Mouse (Mus musculus) intestine, embryonic 15.5 days (tissue): ENCODE measurements around the gene Mthfd1l. TPM values are rescaled to one million over a fixed set of nuclear protein-coding genes. Genes with fewer than 3 reads are reported as not detected.
"Not testable (repeated sequence)": the region's sequence is repeated elsewhere in the genome, so short reads cannot be mapped to it uniquely, and the experiment has no call there.

ENCODE experiments used
- ATAC-seq: fragments of 200-750 bp; cut with Nextera tagmentation; 2 replicates; pipeline ENCODE4 v1.8.0; 2017; ENCODE audit warnings: moderate TSS enrichment, moderate library complexity
- H3K27ac ChIP-seq: fragments of 300-500 bp; sonication (generic); 2 replicates; pipeline ENCODE4 v1.5.1; 2015; ENCODE audit warnings: mild to moderate bottlenecking, inconsistent platforms
- H3K27me3 ChIP-seq: fragments of 300-500 bp; sonication (generic); replicated peaks from 2 replicates; pipeline ENCODE4 v1.6.1; 2015; ENCODE audit warnings: inconsistent platforms
- H3K36me3 ChIP-seq: fragments of 300-500 bp; sonication (generic); 2 replicates; pipeline ENCODE4 v1.6.1; 2015; ENCODE audit warnings: inconsistent platforms
- H3K4me1 ChIP-seq: fragments of 300-500 bp; sonication (generic); replicated peaks from 2 replicates; pipeline ENCODE4 v1.6.1; 2015; ENCODE audit warnings: inconsistent platforms
- H3K4me2 ChIP-seq: fragments of 300-500 bp; sonication (generic); replicated peaks from 2 replicates; pipeline ENCODE4 v1.6.1; 2015; ENCODE audit warnings: mild to moderate bottlenecking, inconsistent platforms
- H3K4me3 ChIP-seq: fragments of 300-500 bp; sonication (generic); replicated peaks from 2 replicates; pipeline ENCODE4 v1.5.1; 2015; ENCODE audit warnings: inconsistent platforms
- H3K9ac ChIP-seq: fragments of 300-500 bp; sonication (generic); 2 replicates; pipeline ENCODE4 v1.6.1; 2015; ENCODE audit warnings: inconsistent platforms
- H3K9me3 ChIP-seq: fragments of 300-500 bp; sonication (generic); 2 replicates; pipeline ENCODE4 v1.6.1; 2016; ENCODE audit warnings: inconsistent platforms
- WGBS: fragments of 180-500 bp; shearing (Covaris S2); methylation state at CpG from one replicate; pipeline ENCODE4 v1.1.7; 2015; 5-methylcytosine and 5-hydroxymethylcytosine counted together
- polyA plus RNA-seq: library from polyadenylated mRNA; unstranded; fragments of >200 nt; fragmentation: Nextera tagmentation; extraction: Ambion mirVana; gene quantifications from 2 replicates; pipeline ENCODE4 v1.2.1, GENCODE M21; 2015

Gene Mthfd1l
- polyA plus RNA-seq, 1 experiment from 2014 or later: 21.7 TPM

DNA sequence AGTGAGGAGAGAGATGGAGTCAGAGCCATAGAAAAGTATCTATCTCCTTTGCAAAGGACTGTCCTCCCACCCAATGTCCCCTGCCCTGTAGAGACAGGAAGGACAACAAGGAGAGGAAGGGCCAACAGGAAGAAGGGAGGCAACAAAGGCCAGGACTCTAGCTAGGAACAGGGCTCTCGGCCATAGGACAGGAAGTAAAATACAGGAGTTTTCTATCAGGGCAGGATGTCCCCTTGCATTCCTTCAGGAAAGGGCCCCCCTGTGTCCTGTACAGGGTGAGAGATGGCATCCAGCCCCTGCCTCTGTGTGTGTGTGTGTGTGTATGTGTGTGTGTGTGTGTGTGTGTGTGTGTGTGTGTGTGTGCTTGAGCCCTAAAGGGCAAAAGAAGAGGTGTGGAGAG lies 209.0 kb downstream of the Mthfd1l start:
- 55% methylated on average over 1 of the region's 1 CpGs for WGBS
- no peak overlapping the region for H3K9ac ChIP-seq
- H3K27ac ChIP-seq: no peak overlapping the region
- no peaks in the 10 kb centered on the region for H3K36me3 ChIP-seq
- H3K4me3 ChIP-seq: no peak overlapping the region
- H3K4me1 ChIP-seq: 0 out of 2 replicates have a peak, but pooled peaks cover 5% of the 10 kb centered on the region
- no peaks in the 10 kb centered on the region for H3K27me3 ChIP-seq
- H3K9me3 ChIP-seq: no peaks in the 10 kb centered on the region
- ATAC-seq: no peak
- H3K4me2 ChIP-seq: no peak overlapping the region

DNA sequence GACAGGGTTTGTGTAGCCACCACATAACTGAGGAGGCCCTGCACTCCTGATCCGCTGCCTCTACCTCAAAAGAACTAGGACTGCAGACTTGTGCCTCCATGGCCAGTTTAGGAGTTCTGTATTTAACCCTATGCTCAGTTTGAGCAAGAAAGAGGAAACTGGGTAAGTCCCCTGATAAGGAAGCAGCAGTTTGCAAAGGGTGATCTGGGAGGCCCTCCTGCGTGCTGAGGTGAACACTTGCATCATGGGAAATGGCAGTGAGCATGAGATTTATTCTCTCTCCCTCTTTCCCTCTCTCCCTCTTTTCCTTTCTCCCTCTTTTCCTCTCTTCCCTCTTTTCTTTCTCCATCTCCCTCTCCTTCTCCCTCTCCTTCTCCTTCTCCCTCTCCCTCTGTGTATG lies 209.5 kb downstream of the Mthfd1l start:
- Histone ChIP-seq H3K4me1 (0 out of 2 replicates have a peak, but pooled peaks cover 5% of the 10 kb centered on the region), H3K36me3 (no peaks in the 10 kb centered on the region), H3K9me3 (no peaks in the 10 kb centered on the region), H3K9ac (no peak overlapping the region), H3K4me2 (no peak overlapping the region), H3K4me3 (no peak overlapping the region), H3K27me3 (no peaks in the 10 kb centered on the region), H3K27ac (no peak overlapping the region)
- 80% methylated on average over 2 of the region's 2 CpGs for WGBS
- no peak for ATAC-seq

- Histone ChIP-seq H3K9ac (no peak overlapping the region), H3K27ac (peak overlapping the region; percentile 51), H3K27me3 (no peaks in the 10 kb centered on the region), H3K4me2 (no peak overlapping the region), H3K4me1 (peaks cover 10% of the 10 kb centered on the region; the same call in 1 of the 2 replicates), H3K36me3 (no peaks in the 10 kb centered on the region), H3K4me3 (no peak overlapping the region), H3K9me3 (no peaks in the 10 kb centered on the region)
- ATAC-seq: peak; percentile 81
- 60% methylated on average over 18 of the region's 18 CpGs for WGBS
These were observed 215.9 kb downstream of the Mthfd1l start for GRCm38 (mm10) chr10:4188614-4189402.

GRCm38 (mm10) chr10:4189422-4189821 lies 216.5 kb downstream of the Mthfd1l start:
- Histone ChIP-seq H3K9ac (no peak overlapping the region), H3K9me3 (no peaks in the 10 kb centered on the region), H3K4me3 (no peak overlapping the region), H3K4me2 (no peak overlapping the region), H3K4me1 (peaks cover 10% of the 10 kb centered on the region; the same call in 1 of the 2 replicates), H3K36me3 (no peaks in the 10 kb centered on the region), H3K27ac (no peak overlapping the region), H3K27me3 (no peaks in the 10 kb centered on the region)
- ATAC-seq: no peak
- 83% methylated on average over 6 of the region's 6 CpGs for WGBS

- no peak for ATAC-seq
- no peak overlapping the region for H3K4me2 ChIP-seq
- H3K9me3 ChIP-seq: no peaks in the 10 kb centered on the region
- no peak overlapping the region for H3K4me3 ChIP-seq
- no peak overlapping the region for H3K27ac ChIP-seq
- H3K27me3 ChIP-seq: no peaks in the 10 kb centered on the region
- H3K4me1 ChIP-seq: no peaks in the 10 kb centered on the region
- no peaks in the 10 kb centered on the region for H3K36me3 ChIP-seq
- H3K9ac ChIP-seq: no peak overlapping the region
- WGBS: 71% methylated on average over 6 of the region's 6 CpGs
These were observed 226.1 kb downstream of the Mthfd1l start for GRCm38 (mm10) chr10:4198978-4199377.

- Histone ChIP-seq H3K9me3 (no peaks in the 10 kb centered on the region), H3K27ac (no peak overlapping the region), H3K36me3 (no peaks in the 10 kb centered on the region), H3K4me2 (no peak overlapping the region), H3K4me1 (no peaks in the 10 kb centered on the region), H3K27me3 (no peaks in the 10 kb centered on the region), H3K4me3 (no peak overlapping the region), H3K9ac (no peak overlapping the region)
- WGBS: 86% methylated on average over 6 of the region's 6 CpGs
- no peak for ATAC-seq
These were observed 227.0 kb downstream of the Mthfd1l start for GRCm38 (mm10) chr10:4199926-4200325.

DNA sequence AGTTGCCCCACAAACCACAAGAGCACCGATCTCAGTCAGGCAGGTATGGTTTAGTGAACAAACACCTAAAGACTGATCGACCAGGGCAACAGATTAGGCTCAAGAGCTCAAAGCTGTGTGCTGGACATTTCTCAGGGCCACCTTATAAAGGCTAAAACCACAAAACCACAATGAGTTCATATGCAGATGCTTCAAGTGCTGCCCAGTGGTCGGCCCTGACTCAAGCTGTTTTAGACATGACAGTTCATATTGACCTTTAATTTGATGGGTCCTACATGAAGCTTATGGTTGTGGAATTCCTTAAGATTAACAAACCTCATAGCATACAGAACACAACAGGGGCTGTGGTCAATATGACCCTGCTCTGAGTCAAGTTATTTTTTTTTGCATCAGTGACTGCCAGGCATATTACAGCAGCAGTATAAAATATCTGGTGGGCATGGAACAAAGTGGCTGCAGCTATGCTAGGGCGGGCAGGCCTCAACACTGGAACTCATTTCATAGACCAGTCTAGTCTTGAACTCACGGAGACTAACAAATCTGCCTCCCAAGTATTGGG lies 227.7 kb downstream of the Mthfd1l start:
- no peaks in the 10 kb centered on the region for H3K27me3 ChIP-seq
- H3K9me3 ChIP-seq: no peaks in the 10 kb centered on the region
- H3K4me3 ChIP-seq: no peak overlapping the region
- no peak overlapping the region for H3K27ac ChIP-seq
- H3K36me3 ChIP-seq: no peaks in the 10 kb centered on the region
- H3K4me1 ChIP-seq: no peaks in the 10 kb centered on the region
- WGBS: 93% methylated on average over 5 of the region's 5 CpGs
- ATAC-seq: no peak
- no peak overlapping the region for H3K4me2 ChIP-seq
- H3K9ac ChIP-seq: no peak overlapping the region

- no peaks in the 10 kb centered on the region for H3K9me3 ChIP-seq
- H3K4me2 ChIP-seq: no peak overlapping the region
- H3K9ac ChIP-seq: no peak overlapping the region
- no peak overlapping the region for H3K27ac ChIP-seq
- ATAC-seq: no peak
- 93% methylated on average over 4 of the region's 4 CpGs for WGBS
- H3K4me1 ChIP-seq: no peaks in the 10 kb centered on the region
- no peak overlapping the region for H3K4me3 ChIP-seq
- H3K36me3 ChIP-seq: no peaks in the 10 kb centered on the region
- no peaks in the 10 kb centered on the region for H3K27me3 ChIP-seq
These were observed 228.2 kb downstream of the Mthfd1l start for GRCm38 (mm10) chr10:4201141-4201540.

DNA sequence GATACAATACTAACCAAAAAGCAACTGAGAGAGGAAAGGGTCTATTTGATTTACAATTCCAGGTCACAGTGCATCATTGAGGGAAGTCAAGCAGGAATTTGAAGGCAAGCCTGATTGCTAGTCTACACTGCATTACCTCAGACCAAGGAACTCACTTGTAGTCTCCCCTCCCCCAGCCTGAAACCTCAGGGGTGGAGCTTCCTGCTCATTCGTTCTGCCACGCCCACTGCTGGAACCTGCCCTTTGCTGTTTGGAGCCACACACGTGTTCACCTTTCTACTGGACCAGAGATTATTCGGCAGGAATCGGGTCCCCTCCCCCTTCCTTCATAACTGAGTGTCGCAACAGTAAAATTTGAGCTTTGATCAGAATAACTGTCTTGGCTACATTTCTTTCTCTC lies 230.7 kb downstream of the Mthfd1l start:
- not testable (repeated sequence) for H3K4me3 ChIP-seq, H3K27ac ChIP-seq, H3K27me3 ChIP-seq, H3K36me3 ChIP-seq, H3K4me1 ChIP-seq, H3K9ac ChIP-seq, H3K4me2 ChIP-seq, H3K9me3 ChIP-seq, ATAC-seq
- 40% methylated on average over 6 of the region's 6 CpGs for WGBS

GRCm38 (mm10) chr10:4209040-4209439 lies 236.1 kb downstream of the Mthfd1l start:
- no peak for ATAC-seq
- no peaks in the 10 kb centered on the region for H3K36me3 ChIP-seq
- H3K27me3 ChIP-seq: no peaks in the 10 kb centered on the region
- H3K9me3 ChIP-seq: no peaks in the 10 kb centered on the region
- H3K9ac ChIP-seq: no peak overlapping the region
- no peak overlapping the region for H3K27ac ChIP-seq
- H3K4me3 ChIP-seq: no peak overlapping the region
- 79% methylated on average over 15 of the region's 15 CpGs for WGBS
- no peaks in the 10 kb centered on the region for H3K4me1 ChIP-seq
- H3K4me2 ChIP-seq: no peak overlapping the region

DNA sequence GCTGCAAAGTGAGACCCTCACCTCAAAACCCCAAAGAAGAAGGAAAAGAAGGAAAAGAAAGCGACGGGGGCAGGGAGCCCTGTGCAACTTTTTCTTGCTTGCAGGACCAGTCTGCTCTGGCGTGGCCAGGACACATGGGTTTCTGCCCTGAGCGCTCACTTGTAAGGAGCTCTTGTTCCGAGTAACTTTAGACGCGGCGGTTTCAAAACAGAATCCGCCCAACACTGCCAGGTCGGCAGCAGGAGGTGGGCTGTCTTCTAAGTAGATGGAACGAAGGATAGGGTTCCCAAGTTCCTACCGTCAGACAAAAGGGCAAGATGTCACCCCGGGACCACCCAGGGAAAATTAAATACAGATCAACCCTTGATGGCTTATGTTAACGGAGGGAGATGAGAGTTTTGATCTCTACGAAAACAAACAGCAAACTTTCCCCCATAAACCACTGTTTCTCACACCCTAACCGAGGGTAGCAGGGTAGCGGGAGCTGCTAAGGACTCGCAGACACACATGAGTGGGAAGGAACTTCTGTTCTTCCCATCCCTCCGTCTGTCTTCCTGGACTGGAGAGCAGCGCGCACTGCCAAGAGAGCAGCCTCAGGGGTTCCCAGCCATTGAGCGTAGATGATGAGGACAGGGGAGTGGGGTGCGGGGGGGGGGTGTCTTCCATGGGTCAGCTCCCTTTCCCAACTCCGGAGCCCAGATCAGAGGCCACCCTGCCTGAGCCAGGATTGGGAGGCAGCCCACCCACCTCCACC lies 237.6 kb downstream of the Mthfd1l start:
- H3K27me3 ChIP-seq: no peaks in the 10 kb centered on the region
- no peak for ATAC-seq
- 0 out of 2 replicates have a peak overlapping the region, but pooled peaks have one; percentile 3 for H3K4me3 ChIP-seq
- no peak overlapping the region for H3K9ac ChIP-seq
- no peaks in the 10 kb centered on the region for H3K36me3 ChIP-seq
- 20% methylated on average over 24 of the region's 24 CpGs for WGBS
- H3K4me1 ChIP-seq: no peaks in the 10 kb centered on the region
- peak overlapping the region; percentile 50 for H3K4me2 ChIP-seq
- no peaks in the 10 kb centered on the region for H3K9me3 ChIP-seq
- no peak overlapping the region for H3K27ac ChIP-seq

DNA sequence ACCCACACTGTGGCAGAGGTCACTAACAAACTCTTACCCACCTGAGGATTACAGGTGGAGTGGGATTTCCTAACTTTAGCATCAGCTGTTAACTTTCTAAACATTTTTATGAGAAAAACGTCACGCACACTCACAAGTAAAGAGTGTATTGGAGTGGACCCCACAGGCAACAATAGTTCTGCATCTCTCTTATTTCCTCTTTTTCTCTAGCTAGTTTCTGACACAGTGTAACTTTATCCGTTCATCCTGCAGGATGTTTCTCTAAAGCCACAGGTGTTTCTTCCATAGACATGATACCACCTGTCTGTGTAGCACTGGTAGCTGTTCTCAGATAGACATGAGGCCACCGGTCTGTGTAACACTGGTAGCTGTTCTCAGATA lies 238.1 kb downstream of the Mthfd1l start:
- whole genome bisulfite sequencing: 75% methylated on average over 4 of the region's 4 CpGs
- no peaks in the 10 kb centered on the region for H3K36me3 ChIP-seq
- no peak overlapping the region for H3K9ac ChIP-seq
- H3K4me1 ChIP-seq: no peaks in the 10 kb centered on the region
- no peaks in the 10 kb centered on the region for H3K9me3 ChIP-seq
- H3K27ac ChIP-seq: no peak overlapping the region
- no peak for ATAC-seq
- no peaks in the 10 kb centered on the region for H3K27me3 ChIP-seq
- H3K4me2 ChIP-seq: no peak overlapping the region
- no peak overlapping the region for H3K4me3 ChIP-seq
